Mouse (Mus musculus) kidney, postnatal 14 days (tissue): ENCODE data around the gene Vezt.
A peak's percentile ranks its signal among the peaks of the same experiment; 100 is the strongest.

Experiments used
- DNase-seq: peaks from one replicate; pipeline ENCODE4 v3.0.0; 2022; ENCODE audit warnings: mixed read lengths

The Vezt gene

DNA sequence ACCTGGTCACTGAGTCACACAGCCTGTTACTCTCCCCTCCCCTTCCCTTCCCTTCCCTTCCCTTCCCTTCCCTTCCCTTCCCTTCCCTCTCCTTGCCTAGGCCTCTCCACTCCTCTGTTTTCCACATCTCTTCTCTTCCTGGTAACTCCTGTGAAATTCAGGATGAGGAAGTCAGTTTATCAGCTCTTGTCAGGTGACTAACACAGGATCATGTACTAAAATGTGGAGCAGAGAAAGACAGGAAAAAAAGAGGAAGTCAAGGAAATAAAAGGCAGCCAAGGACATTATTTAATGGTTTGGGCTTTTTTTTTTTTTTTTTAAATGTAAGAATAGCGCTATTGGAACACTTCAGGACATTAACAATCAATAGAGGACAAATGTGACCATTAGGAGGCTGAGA, 126.6 kb downstream of the Vezt start:
- DNase-seq: no peak

DNA sequence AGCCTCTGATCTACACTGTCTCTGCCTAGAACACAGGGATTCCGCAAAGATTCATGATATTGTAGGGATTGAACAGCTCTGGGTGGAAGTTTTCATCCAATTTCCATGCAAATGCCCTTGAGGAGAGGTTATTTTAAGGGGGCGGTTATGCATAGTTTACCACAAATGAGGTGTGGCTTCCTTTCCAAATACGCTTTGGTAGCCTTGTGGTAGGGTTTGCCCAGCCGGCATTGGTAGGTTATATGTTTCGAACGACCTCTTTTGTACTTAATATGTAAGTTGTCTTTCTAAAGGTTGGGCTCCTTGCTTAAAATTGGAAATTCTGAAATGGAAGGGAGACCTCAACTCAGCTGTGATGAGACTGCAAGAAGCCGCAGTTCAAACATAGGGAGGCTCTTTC, 127.1 kb downstream of the Vezt start:
- DNase-seq: no peak

DNA sequence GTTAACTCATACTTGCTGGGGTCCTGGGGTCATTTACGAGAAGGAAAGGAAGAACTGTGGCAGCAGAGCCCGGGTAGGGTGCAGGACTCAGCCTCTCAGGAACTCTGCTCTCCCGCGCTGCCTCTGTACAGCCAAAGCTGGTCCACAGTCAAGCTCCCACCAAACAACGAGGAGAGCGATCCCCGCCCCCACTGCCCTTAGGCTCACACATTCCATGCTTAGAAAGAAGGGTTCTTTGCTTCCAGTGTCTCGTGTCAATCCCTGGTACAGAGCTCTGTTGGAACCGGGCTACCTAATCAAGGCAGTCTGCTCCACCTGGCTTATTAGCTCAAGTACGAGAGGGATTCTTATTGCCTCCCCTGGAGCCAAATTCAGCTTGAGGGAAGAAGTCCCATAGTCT, 128.2 kb downstream of the Vezt start:
- DNase-seq: peak; percentile 35

DNA sequence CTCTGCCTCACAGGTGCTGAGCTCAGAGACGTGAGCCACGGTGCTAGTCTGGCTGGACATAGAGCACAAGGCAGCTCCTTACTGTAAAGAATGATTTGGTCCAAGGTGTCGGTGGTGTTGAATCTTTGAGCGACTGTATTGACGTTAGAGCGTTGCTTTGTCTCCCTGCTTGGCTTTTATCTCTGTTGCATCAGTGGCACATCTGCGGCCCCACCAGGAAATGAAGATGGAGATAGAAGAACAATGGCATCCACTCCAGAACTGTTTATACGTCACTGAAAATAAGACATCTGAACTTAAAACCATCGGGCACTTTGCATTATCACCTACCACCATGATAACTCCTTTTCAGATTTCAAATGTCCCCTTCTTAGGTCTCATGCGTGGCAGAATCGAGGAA, 135.7 kb downstream of the Vezt start:
- no peak for DNase-seq

DNA sequence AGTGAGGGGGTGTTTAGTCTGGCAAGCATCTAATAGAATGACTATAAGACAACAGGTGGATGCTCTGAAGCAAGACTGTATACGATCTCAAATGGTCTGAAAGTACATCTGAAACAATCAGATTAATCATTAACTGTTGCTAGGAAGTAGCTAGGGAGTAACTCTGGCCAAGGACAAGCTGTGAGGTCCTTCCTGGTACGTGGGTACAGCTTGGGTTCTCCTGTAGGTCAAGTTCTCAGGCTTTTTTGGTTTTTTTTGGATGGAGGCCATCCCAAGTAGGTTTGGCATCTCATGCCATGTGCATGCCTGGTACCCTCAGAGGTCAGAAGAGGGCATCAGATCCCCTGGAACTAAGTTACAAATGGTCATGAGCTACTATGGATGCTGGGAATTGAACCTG, 136.3 kb downstream of the Vezt start:
- DNase-seq: peak; percentile 62

DNA sequence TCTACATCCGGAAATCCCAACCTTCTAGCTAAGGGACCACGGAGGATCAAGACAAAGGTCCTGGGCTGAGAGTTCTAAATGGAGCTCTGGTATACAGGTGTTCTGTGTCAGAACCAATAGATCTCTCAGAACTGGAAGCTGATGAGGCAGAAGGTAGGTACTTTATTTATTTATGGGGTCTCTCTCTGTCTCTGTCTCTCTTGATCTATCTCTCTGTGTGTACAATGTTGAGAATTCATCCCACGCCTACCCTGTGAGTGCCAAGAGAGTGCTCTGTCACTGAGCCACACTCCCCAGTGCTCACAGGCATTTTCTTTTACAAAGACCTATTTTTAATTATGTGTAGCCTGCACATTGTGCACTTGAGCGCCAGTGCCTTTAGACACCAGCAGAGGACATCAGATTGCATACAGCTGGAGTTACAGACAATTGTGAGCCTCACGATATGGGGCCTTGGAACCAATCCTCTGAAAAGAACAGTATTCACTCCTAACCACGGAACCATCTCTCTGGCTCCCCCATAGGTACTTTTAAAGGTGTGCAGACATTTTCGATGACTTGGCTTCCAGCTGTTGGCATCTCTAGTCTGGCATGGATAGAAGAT, 138.5 kb downstream of the Vezt start, which contains the start of gene Metap2:
Gene Metap2, minus strand, starts transcription at position 51 of the 604 bp plus-strand sequence.
- no peak for DNase-seq

DNA sequence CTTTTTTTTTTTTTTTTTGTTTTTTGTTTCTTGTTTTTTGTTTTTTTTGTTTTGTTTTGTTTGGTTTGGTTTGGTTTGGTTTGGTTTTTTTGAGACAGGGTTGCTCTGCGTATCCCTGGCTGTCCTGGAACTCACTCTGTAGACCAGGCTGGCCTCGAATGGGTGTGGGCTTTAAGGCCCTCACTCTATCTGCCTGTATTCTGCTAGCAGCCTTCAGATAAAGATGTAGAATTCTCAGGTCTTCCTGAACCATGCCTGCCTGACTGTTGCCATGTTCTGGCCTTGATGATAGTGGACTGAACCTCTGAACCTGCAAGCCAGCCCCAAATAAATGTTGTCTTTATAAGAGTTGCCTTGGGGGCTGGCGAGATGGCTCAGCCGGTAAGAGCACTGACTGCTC, 143.1 kb downstream of the Vezt start:
- DNase-seq: no peak

DNA sequence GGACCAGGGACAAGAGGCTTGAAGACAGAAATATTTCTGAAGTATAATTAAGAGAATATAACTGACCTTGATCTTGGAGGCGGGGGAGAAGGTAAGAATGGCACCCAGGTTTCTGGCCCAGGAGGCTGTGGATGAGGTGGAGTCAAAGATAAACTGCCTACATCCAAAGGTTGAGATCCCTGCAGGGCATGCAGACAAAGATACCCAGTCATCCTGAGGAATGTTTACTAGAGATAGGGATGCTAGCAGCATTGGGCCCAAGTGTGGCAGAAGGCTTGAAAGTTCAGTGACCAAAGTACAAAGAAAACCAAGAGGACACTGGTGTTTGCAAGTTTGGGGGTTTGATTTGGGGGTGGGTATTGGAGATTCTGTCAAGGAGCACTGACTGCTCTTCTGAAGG, 144.6 kb downstream of the Vezt start:
- no peak for DNase-seq

DNA sequence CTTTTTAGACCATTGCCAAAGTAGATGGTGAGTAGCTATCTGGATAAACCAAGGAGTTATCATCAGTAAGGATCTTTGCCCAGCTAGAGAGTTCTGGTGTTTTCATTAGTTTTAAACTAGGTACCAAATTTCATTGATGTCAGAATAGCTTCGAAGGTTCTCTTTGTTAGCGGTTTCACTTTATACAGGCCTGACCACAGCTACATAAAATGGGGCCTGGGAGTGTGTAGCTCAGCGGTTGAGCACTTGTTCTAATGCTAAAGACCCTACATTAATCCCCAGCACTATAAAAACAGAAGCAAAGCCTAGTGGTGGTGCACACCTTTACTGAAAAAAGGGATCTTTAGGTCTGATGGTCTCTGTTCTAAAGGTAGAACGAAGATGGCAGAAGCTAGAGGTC, 145.1 kb downstream of the Vezt start:
- DNase-seq: no peak

DNA sequence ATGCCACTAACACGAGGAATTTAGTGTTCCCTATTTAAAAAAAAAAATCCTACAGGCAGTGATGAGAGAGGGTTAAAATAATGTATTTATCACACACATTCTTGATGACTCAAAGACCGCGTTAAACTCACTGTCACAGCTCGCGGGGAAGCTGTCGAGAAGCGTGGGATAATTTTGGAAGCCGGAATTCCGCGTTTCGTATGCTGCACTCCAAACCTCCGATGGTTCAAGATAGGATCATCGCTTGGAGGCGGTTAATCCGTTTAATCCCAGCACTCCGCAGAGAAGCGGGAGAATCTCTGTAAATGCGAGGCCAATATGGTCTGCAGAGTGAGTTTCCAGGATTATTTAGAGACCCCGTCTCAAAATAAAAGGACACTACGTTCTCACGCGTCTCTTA, 145.6 kb downstream of the Vezt start:
- DNase-seq: no peak

DNA sequence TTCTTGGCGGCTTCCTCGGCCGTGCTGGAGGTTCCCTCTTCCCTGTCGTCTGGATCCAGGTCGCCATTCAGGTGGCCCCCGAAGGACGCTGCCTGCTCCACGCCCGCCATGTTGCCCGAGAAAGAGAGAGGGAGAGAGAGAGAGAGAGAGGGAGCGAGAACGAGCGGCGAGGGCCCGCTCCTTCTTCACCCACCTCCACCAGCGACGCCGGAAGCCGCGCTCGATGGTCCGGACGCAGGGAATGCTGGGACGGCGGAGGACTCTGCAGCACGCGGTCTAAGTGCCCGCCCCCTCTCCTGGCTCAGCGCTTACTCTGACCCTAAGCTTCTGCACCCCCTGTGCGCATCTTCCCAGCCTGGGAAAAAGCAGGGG, 146.1 kb downstream of the Vezt start:
- DNase-seq: peak; percentile 93
